Mouse (Mus musculus) Muller cell, postnatal 12 days (primary cell): ENCODE results near the gene S100z.
A peak's percentile ranks its signal among the peaks of the same experiment; 100 is the strongest.

ENCODE experiments used
- DNase-seq: peaks from one replicate; pipeline ENCODE4 v3.0.0-alpha.2; 2015; ENCODE audit errors: inconsistent ontology term

S100z gene

GRCm38 (mm10) chr13:95478671-95479413 is at the start of gene S100z:
TSS of gene S100z (minus strand) at chr13:95478721.
- DNase-seq: no peak

GRCm38 (mm10) chr13:95524674-95525491 is 46.4 kb upstream of the S100z start, which contains the start of gene F2rl1:
TSS of gene F2rl1 (minus strand) at chr13:95525227.
- peak; percentile 91 for DNase-seq

GRCm38 (mm10) chr13:95524424-95524673 is 45.8 kb upstream of the S100z start:
- DNase-seq: no peak

- peak; percentile 73 for DNase-seq
Measured at GRCm38 (mm10) chr13:95523659-95524423, 45.3 kb upstream of the S100z start.

DNA sequence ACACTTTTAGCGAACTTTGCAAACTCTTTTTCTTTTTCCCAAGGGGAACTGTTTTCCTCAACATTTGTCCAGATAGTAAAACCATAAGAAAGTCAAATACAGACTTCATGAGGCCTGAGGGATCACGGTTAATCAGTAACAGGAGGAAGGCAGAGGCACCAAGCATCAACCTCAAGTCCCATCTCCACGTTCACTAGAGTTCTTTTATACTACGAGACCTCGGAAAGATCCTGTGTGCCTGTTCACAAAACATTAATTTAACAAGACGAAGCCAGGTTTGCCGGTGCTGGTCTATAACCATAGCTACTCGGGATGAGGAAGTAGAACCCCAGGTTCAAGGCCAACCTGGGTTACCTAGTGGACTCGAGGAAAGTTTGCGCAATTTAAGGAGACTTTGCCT is 43.7 kb upstream of the S100z start:
- DNase-seq: no peak

GRCm38 (mm10) chr13:95521029-95521428 is 42.5 kb upstream of the S100z start:
- DNase-seq: no peak

GRCm38 (mm10) chr13:95514756-95515155 is 36.2 kb upstream of the S100z start:
- peak; percentile 73 for DNase-seq

- DNase-seq: no peak
Measured at GRCm38 (mm10) chr13:95510054-95510453, 31.5 kb upstream of the S100z start.

- no peak for DNase-seq
Measured at GRCm38 (mm10) chr13:95503279-95503917, 24.9 kb upstream of the S100z start.

GRCm38 (mm10) chr13:95496601-95497000 is 18.1 kb upstream of the S100z start:
- no peak for DNase-seq

DNA sequence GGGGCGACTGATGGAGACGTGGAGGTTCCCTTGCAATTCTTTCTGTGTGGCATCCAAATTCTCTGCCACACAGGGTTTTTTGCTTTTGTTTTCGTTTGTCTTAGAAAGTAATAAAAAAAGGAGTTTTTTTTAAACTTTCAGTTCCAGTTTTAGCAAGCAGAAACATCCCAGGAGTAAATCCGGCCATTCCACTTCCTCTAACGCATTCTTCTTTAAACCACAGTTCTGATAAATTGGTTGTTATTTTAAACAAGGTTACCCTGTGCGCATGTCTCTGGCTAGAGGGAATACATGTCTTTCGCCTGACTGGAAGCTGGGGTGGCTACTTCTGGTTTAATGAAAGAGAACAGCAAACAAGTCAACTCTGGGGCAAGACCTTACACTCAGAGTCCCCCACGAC is 16.3 kb upstream of the S100z start:
- DNase-seq: no peak

- DNase-seq: no peak
Measured at GRCm38 (mm10) chr13:95493296-95493695, 14.8 kb upstream of the S100z start.

GRCm38 (mm10) chr13:95491327-95491726 is 12.8 kb upstream of the S100z start:
- no peak for DNase-seq

DNA sequence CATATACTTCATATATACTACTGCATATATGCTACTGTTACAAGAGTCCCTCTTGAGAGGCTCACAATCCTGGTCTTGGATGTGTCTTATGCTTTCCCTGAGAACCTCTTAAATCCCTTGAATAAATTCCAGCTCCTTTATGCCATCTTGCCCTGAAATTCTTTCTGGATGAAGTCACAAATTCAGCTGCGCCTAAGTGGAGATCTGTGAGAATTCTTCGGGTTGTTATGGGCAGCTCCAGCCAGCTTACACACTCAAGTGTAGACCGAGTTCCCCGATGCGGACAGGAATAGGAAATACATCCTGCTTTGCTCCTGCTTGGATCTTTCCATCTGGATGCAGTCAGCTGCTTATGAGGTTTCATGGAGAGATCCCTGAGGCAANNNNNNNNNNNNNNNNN is 6.1 kb upstream of the S100z start:
- peak; percentile 77 for DNase-seq

GRCm38 (mm10) chr13:95481428-95481827 is 2.9 kb upstream of the S100z start:
- peak; percentile 51 for DNase-seq

- DNase-seq: no peak
Measured at GRCm38 (mm10) chr13:95477173-95477572, 1.3 kb downstream of the S100z start.

DNA sequence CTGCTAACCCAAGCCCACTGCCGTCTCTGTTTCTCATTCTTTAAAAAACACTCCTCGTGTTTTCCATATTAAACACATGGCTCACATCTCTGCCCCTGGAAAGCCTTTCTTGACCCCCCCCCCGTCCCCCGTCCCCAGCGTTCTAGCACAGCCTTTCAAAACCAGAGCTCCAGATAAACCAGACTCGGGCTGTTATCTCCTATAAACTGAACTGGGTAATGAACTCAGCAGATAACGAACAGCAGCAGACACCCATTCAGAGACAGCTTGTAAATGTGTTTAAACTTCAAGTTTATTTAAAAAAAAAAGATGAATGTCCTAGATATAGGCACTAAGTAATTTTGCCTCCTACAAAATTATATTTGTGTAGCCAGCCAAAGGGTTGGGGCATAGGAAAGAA is 3.4 kb downstream of the S100z start:
- no peak for DNase-seq

GRCm38 (mm10) chr13:95474294-95474693 is 4.2 kb downstream of the S100z start:
- no peak for DNase-seq

- peak; percentile 21 for DNase-seq
Measured at GRCm38 (mm10) chr13:95470970-95471369, 7.6 kb downstream of the S100z start.

GRCm38 (mm10) chr13:95451529-95451928 is 27.0 kb downstream of the S100z start:
- peak; percentile 19 for DNase-seq

GRCm38 (mm10) chr13:95450636-95451210 is 27.8 kb downstream of the S100z start:
- DNase-seq: peak; percentile 51

GRCm38 (mm10) chr13:95449730-95450129 is 28.8 kb downstream of the S100z start:
- DNase-seq: no peak
